Mouse (Mus musculus) myocyte (in vitro differentiated cells): ENCODE data around the gene Tspan5.

Experiments
- CEBPB ChIP-seq: IDR thresholded peaks from 2 replicates; pipeline ENCODE4 v1.6.1; 2011; ENCODE audit warnings: mild to moderate bottlenecking, moderate library complexity; ENCODE audit not compliant: poor library complexity, insufficient read depth, severe bottlenecking
- POLR2AphosphoS2 ChIP-seq: IDR thresholded peaks from one replicate; pipeline ENCODE4 v1.6.1; 2011; ENCODE audit warnings: low read depth, control low read depth; ENCODE audit not compliant: insufficient read length

DNA sequence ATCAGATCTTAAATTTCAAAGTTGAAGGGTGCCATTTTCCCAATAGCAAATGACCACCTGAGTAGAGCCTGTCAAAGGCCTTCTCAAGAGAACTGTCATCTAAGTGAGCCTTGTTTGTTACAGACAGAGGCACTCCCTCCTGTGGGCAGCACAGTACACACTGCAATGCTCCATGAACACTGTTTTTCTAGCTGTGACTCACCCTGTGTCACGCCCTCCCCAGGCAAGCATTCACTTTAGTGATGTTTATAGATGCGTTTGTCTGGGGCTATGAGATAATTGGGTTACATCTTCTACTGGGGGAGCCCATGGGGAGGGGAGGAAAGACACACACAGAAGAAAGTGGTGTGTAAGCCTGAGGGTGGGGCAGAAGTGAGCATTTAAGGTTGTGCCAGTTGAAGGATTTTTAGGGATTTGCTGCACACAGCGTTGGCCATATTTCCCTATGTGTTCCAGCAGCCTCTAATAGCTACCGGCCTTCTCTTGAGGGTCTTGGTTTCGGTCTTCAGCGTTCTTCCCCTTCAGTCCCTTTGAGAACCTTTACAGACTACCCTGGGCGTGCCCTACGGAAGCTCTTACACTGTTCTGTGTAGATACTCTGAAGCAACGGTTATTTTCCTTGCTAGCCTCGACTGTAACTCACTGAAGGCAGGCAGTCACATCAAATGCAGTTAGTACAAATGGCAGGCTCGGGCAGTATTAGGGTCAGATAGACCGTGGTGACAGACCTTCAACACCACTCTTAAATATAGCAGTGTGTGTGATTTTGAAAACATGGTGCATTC is 29.7 kb downstream of the Tspan5 start:
- no peak for TF ChIP-seq CEBPB
- TF ChIP-seq POLR2AphosphoS2, result no peak
